Mouse (Mus musculus) limb, embryonic 13.5 days (tissue): ENCODE measurements around the gene Skp2. TPM values are rescaled to one million over a fixed set of nuclear protein-coding genes. Genes with fewer than 3 reads are reported as not detected.
"Not testable (repeated sequence)": the region's sequence is repeated elsewhere in the genome, so short reads cannot be mapped to it uniquely, and the experiment has no call there.

ENCODE experiments used
- ATAC-seq: fragments of 200-750 bp; cut with Nextera tagmentation; 2 replicates; pipeline ENCODE4 v1.8.0; 2017; ENCODE audit warnings: low read depth, moderate number of reproducible peaks, moderate TSS enrichment; ENCODE audit not compliant: low FRiP score
- H3K27ac ChIP-seq: fragments of 300-500 bp; sonication (generic); 2 replicates; pipeline ENCODE4 v1.5.1; 2015; ENCODE audit warnings: inconsistent platforms, mild to moderate bottlenecking, moderate library complexity
- H3K27me3 ChIP-seq: fragments of 300-500 bp; sonication (generic); 2 replicates; pipeline ENCODE4 v1.6.1; 2015; ENCODE audit warnings: mild to moderate bottlenecking, inconsistent platforms
- H3K36me3 ChIP-seq: fragments of 300-500 bp; sonication (generic); 2 replicates; pipeline ENCODE4 v1.6.1; 2015; ENCODE audit warnings: inconsistent platforms, mild to moderate bottlenecking, moderate library complexity
- H3K4me1 ChIP-seq: fragments of 300-500 bp; sonication (generic); 2 replicates; pipeline ENCODE4 v1.6.1; 2015; ENCODE audit warnings: inconsistent platforms
- H3K4me2 ChIP-seq: fragments of 300-500 bp; sonication (generic); replicated peaks from 2 replicates; pipeline ENCODE4 v1.6.1; 2015; ENCODE audit warnings: inconsistent platforms, mild to moderate bottlenecking, moderate library complexity
- H3K4me3 ChIP-seq: fragments of 300-500 bp; sonication (generic); 2 replicates; pipeline ENCODE4 v1.5.1; 2015; ENCODE audit warnings: moderate library complexity, mild to moderate bottlenecking, inconsistent platforms
- H3K9ac ChIP-seq: fragments of 300-500 bp; sonication (generic); 2 replicates; pipeline ENCODE4 v1.6.1; 2015; ENCODE audit warnings: mild to moderate bottlenecking, inconsistent platforms
- H3K9me3 ChIP-seq: fragments of 300-500 bp; sonication (generic); 2 replicates; pipeline ENCODE4 v1.6.1; 2016; ENCODE audit warnings: inconsistent platforms
- WGBS: fragments of 180-500 bp; shearing (Covaris S2); methylation state at CpG from one replicate; pipeline ENCODE4 v1.1.7; 2015; 5-methylcytosine and 5-hydroxymethylcytosine counted together
- polyA plus RNA-seq: library from polyadenylated mRNA; unstranded; fragments of >200 nt; fragmentation: Nextera tagmentation; extraction: Ambion mirVana; gene quantifications from 2 replicates; pipeline ENCODE4 v1.2.1, GENCODE M21; 2015

Gene Skp2
- polyA plus RNA-seq: 99.9 and 107 TPM in 2 replicates

GRCm38 (mm10) chr15:9155325-9155724 is at the start of gene Skp2:
Gene Skp2, minus strand, starts transcription at chr15:9155425.
- Histone ChIP-seq H3K4me3 (no peak within 1 kb of the TSS), H3K27me3 (no peaks in the 10 kb centered on the region), H3K9me3 (no peaks in the 10 kb centered on the region), H3K27ac (no peak within 1 kb of the TSS), H3K4me2 (no peak within 1 kb of the TSS), H3K4me1 (no peaks in the 10 kb centered on the region), H3K36me3 (peaks cover 50% of the 10 kb centered on the region), H3K9ac (no peak within 1 kb of the TSS)
- no peak for ATAC-seq

GRCm38 (mm10) chr15:9198421-9198820 is 43.2 kb upstream of the Skp2 start:
- no peak overlapping the region for H3K4me2 ChIP-seq
- 73% methylated on average over 6 of the region's 6 CpGs for WGBS
- no peak overlapping the region for H3K9ac ChIP-seq

GRCm38 (mm10) chr15:9192685-9193084 is 37.5 kb upstream of the Skp2 start:
- H3K9ac ChIP-seq, H3K27ac ChIP-seq, H3K4me3 ChIP-seq, H3K27me3 ChIP-seq, ATAC-seq, H3K4me1 ChIP-seq, H3K4me2 ChIP-seq, H3K9me3 ChIP-seq: not testable (repeated sequence)
- H3K36me3 ChIP-seq: peaks cover 41% of the 10 kb centered on the region

More at GRCm38 (mm10) chr15:9198421-9198820, 43.2 kb upstream of the Skp2 start:
- Histone ChIP-seq H3K9me3 (no peaks in the 10 kb centered on the region), H3K4me1 (no peaks in the 10 kb centered on the region), H3K4me3 (no peak overlapping the region), H3K27ac (no peak overlapping the region), H3K36me3 (peaks cover 21% of the 10 kb centered on the region), H3K27me3 (no peaks in the 10 kb centered on the region)
- no peak for ATAC-seq

- H3K36me3 ChIP-seq: peaks cover 39% of the 10 kb centered on the region
- no peak overlapping the region for H3K27ac ChIP-seq
- H3K9me3 ChIP-seq: no peaks in the 10 kb centered on the region
- H3K4me1 ChIP-seq: no peaks in the 10 kb centered on the region
- no peak overlapping the region for H3K4me3 ChIP-seq
- ATAC-seq: peak; percentile 76
- no peaks in the 10 kb centered on the region for H3K27me3 ChIP-seq
- H3K4me2 ChIP-seq: no peak overlapping the region
- 63% methylated on average over 2 of the region's 2 CpGs for WGBS
- no peak overlapping the region for H3K9ac ChIP-seq
Measured at GRCm38 (mm10) chr15:9189796-9190195, 34.6 kb upstream of the Skp2 start.

- Histone ChIP-seq H3K27me3 (no peaks in the 10 kb centered on the region), H3K36me3 (peaks cover 39% of the 10 kb centered on the region), H3K27ac (no peak overlapping the region), H3K9ac (no peak overlapping the region), H3K9me3 (no peaks in the 10 kb centered on the region), H3K4me1 (no peaks in the 10 kb centered on the region), H3K4me3 (no peak overlapping the region), H3K4me2 (no peak overlapping the region)
- ATAC-seq: no peak
- 93% methylated on average over 5 of the region's 5 CpGs for WGBS
Measured at GRCm38 (mm10) chr15:9183995-9184394, 28.8 kb upstream of the Skp2 start.

GRCm38 (mm10) chr15:9177038-9177437 is 21.8 kb upstream of the Skp2 start:
- no peaks in the 10 kb centered on the region for H3K9me3 ChIP-seq
- 95% methylated on average over 3 of the region's 3 CpGs for WGBS
- H3K27me3 ChIP-seq: no peaks in the 10 kb centered on the region
- no peak overlapping the region for H3K9ac ChIP-seq
- no peak overlapping the region for H3K4me3 ChIP-seq
- ATAC-seq: no peak
- H3K27ac ChIP-seq: no peak overlapping the region
- H3K4me2 ChIP-seq: no peak overlapping the region
- H3K4me1 ChIP-seq: no peaks in the 10 kb centered on the region
- peaks cover 47% of the 10 kb centered on the region for H3K36me3 ChIP-seq

GRCm38 (mm10) chr15:9164125-9164524 is 8.9 kb upstream of the Skp2 start:
- Histone ChIP-seq H3K4me2 (no peak overlapping the region), H3K36me3 (peaks cover 48% of the 10 kb centered on the region), H3K27ac (no peak overlapping the region), H3K27me3 (no peaks in the 10 kb centered on the region), H3K9ac (no peak overlapping the region), H3K9me3 (no peaks in the 10 kb centered on the region), H3K4me3 (no peak overlapping the region), H3K4me1 (no peaks in the 10 kb centered on the region)
- 77% methylated on average over 6 of the region's 6 CpGs for WGBS
- ATAC-seq: no peak

- no peaks in the 10 kb centered on the region for H3K9me3 ChIP-seq
- no peaks in the 10 kb centered on the region for H3K4me1 ChIP-seq
- peaks cover 39% of the 10 kb centered on the region for H3K36me3 ChIP-seq
- H3K27ac ChIP-seq: no peak overlapping the region
- WGBS: 79% methylated on average over 4 of the region's 4 CpGs
- no peak overlapping the region for H3K9ac ChIP-seq
- H3K4me2 ChIP-seq: no peak overlapping the region
- H3K27me3 ChIP-seq: no peaks in the 10 kb centered on the region
- H3K4me3 ChIP-seq: no peak overlapping the region
- no peak for ATAC-seq
Measured at GRCm38 (mm10) chr15:9162557-9163070, 7.4 kb upstream of the Skp2 start.

GRCm38 (mm10) chr15:9140684-9141171 is 14.5 kb downstream of the Skp2 start:
- H3K4me1 ChIP-seq: peaks cover 25% of the 10 kb centered on the region
- H3K9me3 ChIP-seq: no peaks in the 10 kb centered on the region; the same call in 1 of the 2 replicates
- H3K27ac ChIP-seq: peak overlapping the region; percentile 85
- WGBS: under 1% methylated on average over 37 of the region's 37 CpGs
- peak overlapping the region; percentile 81 for H3K4me2 ChIP-seq
- ATAC-seq: peak; percentile 88
- peaks cover 38% of the 10 kb centered on the region for H3K36me3 ChIP-seq
- peak overlapping the region; percentile 83 for H3K9ac ChIP-seq
- peak overlapping the region; percentile 84 for H3K4me3 ChIP-seq
- H3K27me3 ChIP-seq: no peaks in the 10 kb centered on the region

GRCm38 (mm10) chr15:9140252-9140680 is 15.0 kb downstream of the Skp2 start, which contains the start of gene Lmbrd2:
Gene Lmbrd2, plus strand, starts transcription at chr15:9140550.
- under 1% methylated on average over 34 of the region's 34 CpGs for WGBS
- peak within 1 kb of the TSS; percentile 83 for H3K9ac ChIP-seq
- H3K4me1 ChIP-seq: peaks cover 26% of the 10 kb centered on the region
- no peaks in the 10 kb centered on the region for H3K27me3 ChIP-seq
- H3K27ac ChIP-seq: peak within 1 kb of the TSS; percentile 85
- H3K36me3 ChIP-seq: peaks cover 37% of the 10 kb centered on the region
- H3K4me3 ChIP-seq: peak within 1 kb of the TSS; percentile 84
- H3K9me3 ChIP-seq: no peaks in the 10 kb centered on the region; the same call in 1 of the 2 replicates
- peak within 1 kb of the TSS; percentile 81 for H3K4me2 ChIP-seq
- ATAC-seq: peak; percentile 98

GRCm38 (mm10) chr15:9139447-9139846 is 15.8 kb downstream of the Skp2 start:
- Histone ChIP-seq H3K27ac (no peak overlapping the region; the same call in 1 of the 2 replicates), H3K4me2 (peak overlapping the region; percentile 81), H3K27me3 (no peaks in the 10 kb centered on the region), H3K4me1 (peaks cover 32% of the 10 kb centered on the region), H3K9ac (peak overlapping the region; percentile 74), H3K9me3 (no peaks in the 10 kb centered on the region; the same call in 1 of the 2 replicates), H3K4me3 (peak overlapping the region; percentile 84), H3K36me3 (peaks cover 33% of the 10 kb centered on the region)
- no peak for ATAC-seq
- 31% methylated on average over 10 of the region's 10 CpGs for WGBS

- Histone ChIP-seq H3K4me1 (peaks cover 34% of the 10 kb centered on the region), H3K9ac (0 out of 2 replicates have a peak overlapping the region, but pooled peaks have one; percentile 8), H3K9me3 (no peaks in the 10 kb centered on the region; the same call in 1 of the 2 replicates), H3K27ac (peak overlapping the region; percentile 23; the same call in 1 of the 2 replicates), H3K4me3 (no peak overlapping the region), H3K36me3 (peaks cover 68% of the 10 kb centered on the region), H3K4me2 (no peak overlapping the region), H3K27me3 (no peaks in the 10 kb centered on the region)
- WGBS: 40% methylated on average over 6 of the region's 6 CpGs
- ATAC-seq: peak; percentile 84
Measured at GRCm38 (mm10) chr15:9134891-9135507, 20.2 kb downstream of the Skp2 start.
